Mouse (Mus musculus) c-Kit-positive CD71-positive TER-119-negative erythroid progenitor cells, embryonic 14.5 days (primary cell): ENCODE data around the gene Hypk.

Experiments used
- DNase-seq: peaks from one replicate; pipeline ENCODE4 v3.0.0-alpha.2; 2013; ENCODE audit warnings: low read depth

Gene Hypk

GRCm38 (mm10) chr2:121505942-121506882, 53.1 kb downstream of the Hypk start, which contains the start of the genes Mfap1a and Wdr76:
Gene Mfap1a, minus strand, starts transcription at chr2:121506665.
Gene Wdr76, plus strand, starts transcription at chr2:121506723.
- peak; percentile 92 for DNase-seq

- DNase-seq: no peak
These were observed 54.3 kb downstream of the Hypk start for GRCm38 (mm10) chr2:121507173-121507950.

- no peak for DNase-seq
These were observed 54.9 kb downstream of the Hypk start for GRCm38 (mm10) chr2:121507951-121508330.
